Mouse (Mus musculus): ENCODE results near the gene Mapk8ip3. TPM values are rescaled to one million over a fixed set of nuclear protein-coding genes. Genes with fewer than 3 reads are reported as not detected.

The Mapk8ip3 gene
- polyA plus RNA-seq, 1 experiment, result 51.7 TPM

DNA sequence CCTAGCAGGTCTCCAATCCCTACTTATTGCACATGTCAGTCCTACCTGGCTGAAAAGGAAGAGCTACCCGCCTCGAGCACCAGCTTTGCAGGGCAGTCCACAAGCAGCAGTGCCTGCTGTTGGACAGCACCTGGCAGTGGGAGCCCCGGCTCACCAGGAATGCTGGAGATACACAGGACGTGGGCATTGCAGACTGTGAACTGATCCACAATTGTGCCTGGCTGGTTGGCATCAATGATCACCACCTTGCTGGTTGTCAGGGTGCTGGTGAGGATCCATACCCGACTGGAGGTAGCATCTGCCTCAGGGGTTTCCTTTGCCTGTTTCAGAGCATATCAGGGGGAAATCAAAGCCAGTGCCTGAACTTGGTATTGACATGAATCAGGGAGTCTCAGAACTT lies 34.7 kb downstream of the Mapk8ip3 start:
- Histone ChIP-seq H3K4me1 (ENCODE audit: control insufficient read depth, insufficient read depth, insufficient read length, low read length) (peaks cover 6% of the 10 kb centered on the region; the same call in 1 of the 2 replicates), H3K27me3 (ENCODE audit: control insufficient read depth, insufficient read depth, low read length) (no peaks in the 10 kb centered on the region), H3K27ac (ENCODE audit: insufficient read depth, low read depth, low read length) (no peak overlapping the region), H3K4me3 (ENCODE audit: low read depth, low read length) (no peak overlapping the region), H3K36me3 (ENCODE audit: control insufficient read depth, insufficient read depth, low read length) (peaks cover 72% of the 10 kb centered on the region)
- no peak for TF ChIP-seq CTCF (IDR thresholded peaks at IDR 0.05; ENCODE audit: extremely low read depth, insufficient read length, insufficient replicate concordance, low read depth, low read length)
- TF ChIP-seq POLR2A (IDR thresholded peaks at IDR 0.05; ENCODE audit: low read depth, low read length), result no peak
- 86% methylated on average over 5 of the region's 5 CpGs for WGBS

DNA sequence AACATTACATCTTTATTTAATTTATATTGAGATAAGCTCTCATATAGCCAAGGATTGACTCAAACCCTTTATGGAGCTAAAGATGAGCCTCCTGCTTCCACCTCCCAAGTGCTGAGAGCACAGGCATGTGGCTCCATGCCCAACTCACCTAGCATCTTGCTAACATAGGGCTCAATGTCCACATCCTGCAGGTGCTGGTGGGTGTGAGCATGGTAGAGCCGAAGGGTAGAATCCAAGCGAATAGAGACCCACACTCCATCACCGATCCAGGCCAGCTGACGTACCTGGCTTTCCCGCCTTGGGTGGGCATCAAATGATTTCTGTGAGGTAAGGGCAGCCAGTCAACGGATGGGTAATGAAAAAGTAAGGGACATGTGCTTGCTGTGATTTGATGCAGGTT lies 36.8 kb downstream of the Mapk8ip3 start:
- Histone ChIP-seq H3K27ac (ENCODE audit: insufficient read depth, low read depth, low read length) (no peak overlapping the region), H3K4me1 (ENCODE audit: control insufficient read depth, insufficient read depth, insufficient read length, low read length) (peaks cover 11% of the 10 kb centered on the region; the same call in 1 of the 2 replicates), H3K27me3 (ENCODE audit: control insufficient read depth, insufficient read depth, low read length) (no peaks in the 10 kb centered on the region), H3K36me3 (ENCODE audit: control insufficient read depth, insufficient read depth, low read length) (peaks cover 59% of the 10 kb centered on the region), H3K4me3 (ENCODE audit: low read depth, low read length) (no peak overlapping the region)
- WGBS, result 87% methylated on average over 6 of the region's 6 CpGs
- TF ChIP-seq CTCF (IDR thresholded peaks at IDR 0.05; ENCODE audit: extremely low read depth, insufficient read length, insufficient replicate concordance, low read depth, low read length), result no peak
- TF ChIP-seq POLR2A (IDR thresholded peaks at IDR 0.05; ENCODE audit: low read depth, low read length), result no peak

GRCm38 (mm10) chr17:24899153-24899552 lies 37.6 kb downstream of the Mapk8ip3 start:
- Histone ChIP-seq H3K27ac (ENCODE audit: insufficient read depth, low read depth, low read length) (no peak overlapping the region), H3K36me3 (ENCODE audit: control insufficient read depth, insufficient read depth, low read length) (peaks cover 50% of the 10 kb centered on the region), H3K4me1 (ENCODE audit: control insufficient read depth, insufficient read depth, insufficient read length, low read length) (peaks cover 11% of the 10 kb centered on the region; the same call in 1 of the 2 replicates), H3K4me3 (ENCODE audit: low read depth, low read length) (no peak overlapping the region), H3K27me3 (ENCODE audit: control insufficient read depth, insufficient read depth, low read length) (no peaks in the 10 kb centered on the region)
- TF ChIP-seq CTCF (IDR thresholded peaks at IDR 0.05; ENCODE audit: extremely low read depth, insufficient read length, insufficient replicate concordance, low read depth, low read length) (no peak), POLR2A (IDR thresholded peaks at IDR 0.05; ENCODE audit: low read depth, low read length) (no peak)
- WGBS, result 83% methylated on average over 5 of the region's 5 CpGs

DNA sequence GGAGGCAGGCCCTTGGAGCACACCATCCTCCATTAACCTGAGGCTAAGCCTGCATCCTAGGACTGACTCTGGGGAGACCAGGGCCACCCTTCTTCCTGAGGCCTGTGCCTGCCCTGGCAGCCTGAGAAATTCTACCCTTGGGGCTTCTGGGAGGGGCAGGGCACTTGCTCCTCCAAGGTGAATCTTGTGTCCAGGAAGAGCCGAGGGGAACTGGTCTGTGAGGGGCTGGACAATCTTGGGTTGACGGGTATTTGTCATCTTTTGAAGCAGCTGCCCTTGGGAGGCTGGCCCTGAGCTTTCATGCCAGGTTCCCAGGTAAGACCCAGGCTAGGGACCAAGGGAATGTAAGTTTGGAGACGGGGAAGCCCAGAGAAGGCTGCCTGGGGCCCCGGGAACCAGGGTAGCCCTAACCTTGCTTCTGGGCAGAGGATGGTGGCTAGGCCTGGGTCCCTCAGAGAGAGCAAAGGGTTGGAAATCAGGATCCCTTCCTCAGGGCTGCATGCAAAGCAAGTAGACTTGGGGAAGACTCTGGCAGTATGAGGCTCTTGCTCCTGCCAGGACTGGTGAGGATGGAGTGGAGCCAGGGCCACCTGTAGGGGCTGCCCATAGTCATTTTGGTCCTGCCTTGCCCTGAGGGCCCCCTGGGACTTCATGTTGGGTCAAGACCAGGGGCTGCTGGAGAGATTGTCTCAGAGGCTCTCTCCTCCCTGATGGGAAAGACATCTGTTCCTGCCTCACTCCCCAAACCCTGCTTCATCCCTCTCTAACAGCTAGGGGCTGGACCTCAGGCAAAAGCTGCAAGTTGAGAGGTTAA lies 38.5 kb downstream of the Mapk8ip3 start:
- Histone ChIP-seq H3K4me1 (ENCODE audit: control insufficient read depth, insufficient read depth, insufficient read length, low read length) (peaks cover 11% of the 10 kb centered on the region; the same call in 1 of the 2 replicates), H3K27me3 (ENCODE audit: control insufficient read depth, insufficient read depth, low read length) (no peaks in the 10 kb centered on the region), H3K27ac (ENCODE audit: insufficient read depth, low read depth, low read length) (no peak overlapping the region), H3K36me3 (ENCODE audit: control insufficient read depth, insufficient read depth, low read length) (peaks cover 45% of the 10 kb centered on the region), H3K4me3 (ENCODE audit: low read depth, low read length) (no peak overlapping the region)
- no peak for TF ChIP-seq CTCF (IDR thresholded peaks at IDR 0.05; ENCODE audit: extremely low read depth, insufficient read length, insufficient replicate concordance, low read depth, low read length)
- TF ChIP-seq POLR2A (IDR thresholded peaks at IDR 0.05; ENCODE audit: low read depth, low read length), result no peak
- 73% methylated on average over 4 of the region's 4 CpGs for WGBS

DNA sequence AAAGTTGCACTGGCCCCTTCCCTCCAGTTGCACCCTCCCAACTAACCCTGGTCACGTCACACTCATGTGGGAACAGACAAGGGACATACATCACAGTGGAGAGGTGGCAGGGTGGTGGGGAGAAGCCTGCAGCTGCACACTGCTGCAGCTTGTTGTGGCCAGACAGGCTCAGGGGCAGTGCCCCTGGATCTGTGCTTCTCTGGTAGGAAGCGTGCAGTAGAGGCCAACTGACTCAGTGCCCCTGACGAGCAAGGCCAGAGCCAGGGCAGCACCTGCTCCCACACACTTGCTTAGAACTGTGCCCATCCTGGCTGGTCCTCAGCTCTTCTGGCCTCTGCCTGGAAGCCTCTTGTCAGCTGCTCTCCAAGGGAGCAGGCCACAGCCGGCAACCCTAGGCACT lies 39.2 kb downstream of the Mapk8ip3 start:
- H3K4me1 ChIP-seq (ENCODE audit: control insufficient read depth, insufficient read depth, insufficient read length, low read length), result peaks cover 11% of the 10 kb centered on the region
- H3K36me3 ChIP-seq (ENCODE audit: control insufficient read depth, insufficient read depth, low read length), result peaks cover 45% of the 10 kb centered on the region
- no peaks in the 10 kb centered on the region for H3K27me3 ChIP-seq (ENCODE audit: control insufficient read depth, insufficient read depth, low read length)
- no peak overlapping the region for H3K4me3 ChIP-seq (ENCODE audit: low read depth, low read length)
- no peak overlapping the region for H3K27ac ChIP-seq (ENCODE audit: insufficient read depth, low read depth, low read length)
- TF ChIP-seq POLR2A (IDR thresholded peaks at IDR 0.05; ENCODE audit: low read depth, low read length) (no peak), CTCF (IDR thresholded peaks at IDR 0.05; ENCODE audit: extremely low read depth, insufficient read length, insufficient replicate concordance, low read depth, low read length) (no peak)
- 81% methylated on average over 4 of the region's 4 CpGs for WGBS

DNA sequence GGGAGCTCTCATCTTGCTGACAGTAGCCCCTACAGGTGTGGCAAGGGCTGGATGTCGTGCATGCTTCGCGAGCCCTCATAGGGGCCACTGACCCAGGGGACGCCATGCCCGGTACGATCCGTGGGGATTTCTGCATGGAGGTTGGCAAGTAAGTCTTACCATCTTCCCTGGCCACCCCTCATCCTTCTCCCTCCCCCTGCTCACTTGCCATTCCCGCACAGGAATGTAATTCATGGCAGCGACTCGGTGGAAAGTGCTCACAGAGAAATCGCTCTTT lies 39.8 kb downstream of the Mapk8ip3 start:
- WGBS, result 21% methylated on average over 11 of the region's 11 CpGs
- TF ChIP-seq POLR2A (IDR thresholded peaks at IDR 0.05; ENCODE audit: low read depth, low read length), result no peak
- no peak for TF ChIP-seq CTCF (IDR thresholded peaks at IDR 0.05; ENCODE audit: extremely low read depth, insufficient read length, insufficient replicate concordance, low read depth, low read length)
- H3K27ac ChIP-seq (ENCODE audit: insufficient read depth, low read depth, low read length), result no peak overlapping the region

GRCm38 (mm10) chr17:24896241-24896992 lies 40.4 kb downstream of the Mapk8ip3 start, which contains the start of gene Nme3:
Gene Nme3 (plus strand): TSS chr17:24896500.
- no peak for TF ChIP-seq POLR2A (IDR thresholded peaks at IDR 0.05; ENCODE audit: low read depth, low read length)
- Histone ChIP-seq H3K36me3 (ENCODE audit: control insufficient read depth, insufficient read depth, low read length) (peaks cover 45% of the 10 kb centered on the region), H3K27ac (ENCODE audit: insufficient read depth, low read depth, low read length) (peak within 1 kb of the TSS; percentile 73), H3K27me3 (ENCODE audit: control insufficient read depth, insufficient read depth, low read length) (no peaks in the 10 kb centered on the region), H3K4me3 (ENCODE audit: low read depth, low read length) (peak within 1 kb of the TSS; percentile 72), H3K4me1 (ENCODE audit: control insufficient read depth, insufficient read depth, insufficient read length, low read length) (peaks cover 11% of the 10 kb centered on the region)
- WGBS, result under 1% methylated on average over 50 of the region's 50 CpGs

More for the DNA sequence above, 39.8 kb downstream of the Mapk8ip3 start:
- Histone ChIP-seq H3K4me3 (ENCODE audit: low read depth, low read length) (peak overlapping the region; percentile 72), H3K27me3 (ENCODE audit: control insufficient read depth, insufficient read depth, low read length) (no peaks in the 10 kb centered on the region), H3K36me3 (ENCODE audit: control insufficient read depth, insufficient read depth, low read length) (peaks cover 49% of the 10 kb centered on the region), H3K4me1 (ENCODE audit: control insufficient read depth, insufficient read depth, insufficient read length, low read length) (peaks cover 11% of the 10 kb centered on the region)

All from small intestine, adult 2 months (tissue).